ENCODE assay signal across 8 mouse cellular contexts in the genomic region with DNA sequence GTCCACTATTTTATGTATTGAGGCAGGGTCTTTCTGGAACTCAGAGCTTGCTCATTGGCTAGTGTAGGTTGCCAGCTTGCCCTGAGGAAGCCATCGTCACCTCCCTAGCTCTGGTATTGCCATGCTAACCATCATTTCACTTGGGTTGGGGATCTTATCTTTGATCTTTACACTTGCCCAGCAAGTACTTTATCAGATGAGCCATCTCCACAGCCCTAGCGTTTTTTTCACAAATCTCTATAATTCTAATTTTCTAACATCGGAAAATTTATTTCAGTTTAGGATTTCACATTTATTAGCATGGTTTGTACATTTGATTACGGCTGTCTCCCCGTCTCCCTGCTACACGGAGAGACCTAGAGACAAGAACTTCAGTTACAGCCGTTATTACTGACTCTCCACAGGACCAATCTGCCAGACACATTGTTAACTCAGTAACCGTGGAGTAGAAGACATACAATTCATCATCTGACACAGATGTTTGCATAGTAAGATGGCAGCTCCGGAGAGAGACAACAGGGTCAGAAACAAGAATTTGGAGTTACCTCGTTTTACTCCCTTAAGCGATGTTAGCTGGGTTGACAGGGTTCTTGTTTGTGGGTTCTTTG. TPM values are rescaled to one million over a fixed set of nuclear protein-coding genes. Genes with fewer than 3 reads are reported as not detected.
DNase-seq lines count a peak whose midpoint lies in the region; ATAC-seq and TF ChIP-seq lines count a peak whose summit lies in the region.

No protein-coding gene starts in this region.

- H3K4me2 ChIP-seq in liver, embryonic 14.5 days (ENCODE audit: low read depth), result peak overlapping the region; percentile 96

- DNase-seq in embryo, embryonic 10 days (ENCODE audit: low spot score), result peak; percentile 42
- DNase-seq in embryo, embryonic 9.5 days (ENCODE audit: extremely low spot score), result no peak
- peak; percentile 17 for DNase-seq in 3T3-L1 (ENCODE audit: low read depth, low spot score)
- DNase-seq in forebrain, embryonic 10.5 days (ENCODE audit: extremely low spot score, low spot score), result no peak
- DNase-seq in liver, embryonic 14.5 days (ENCODE audit: low read depth in 3 of 3, low spot score in 3 of 3), result no peak
- DNase-seq in natural killer cell, adult 2 months (ENCODE audit: low spot score in 2 of 2), result no peak
- no peak for DNase-seq in left cerebral cortex, postnatal 4 days
- no peak for DNase-seq in left cerebral cortex, adult 11 months (ENCODE audit: low spot score)

- peak; percentile 30; the same call in 1 of the 2 replicates for ATAC-seq in liver, embryonic 14.5 days (ENCODE audit: insufficient read depth)

- peaks cover 21% of the 10 kb centered on the region for H3K4me1 ChIP-seq in forebrain, embryonic 10.5 days
- peaks cover 12 to 16% of the 10 kb centered on the region in 2 experiments for H3K4me1 ChIP-seq in liver, embryonic 14.5 days (replicated peaks; ENCODE audit: control insufficient read depth in 2 of 2, insufficient read depth in 2 of 2, low read length in 1 of 2)

- intact Hi-C loops in left cerebral cortex, postnatal 4 days (cut with DNase I), result no loop called here

- H3K9me3 ChIP-seq in forebrain, embryonic 10.5 days, result no peaks in the 10 kb centered on the region
- no peaks in the 10 kb centered on the region for H3K9me3 ChIP-seq in liver, embryonic 14.5 days (ENCODE audit: control insufficient read depth, low read length)

- peak overlapping the region; percentile 87 for H3K9ac ChIP-seq in liver, embryonic 14.5 days (replicated peaks)

- peak overlapping the region; percentile 89 for H3K4me3 ChIP-seq in forebrain, embryonic 10.5 days
- H3K4me3 ChIP-seq in liver, embryonic 14.5 days (ENCODE audit: insufficient read depth in 1 of 2, low read depth in 2 of 2, low read length in 2 of 2), result peak overlapping the region; percentile 80 to 99

- TF ChIP-seq CTCF in liver, embryonic 14.5 days (IDR thresholded peaks at IDR 0.05; ENCODE audit: low read depth), result no peak

- H3K27me3 ChIP-seq in forebrain, embryonic 10.5 days (ENCODE audit: poor library complexity, severe bottlenecking), result peaks cover 25% of the 10 kb centered on the region
- no peaks in the 10 kb centered on the region for H3K27me3 ChIP-seq in liver, embryonic 14.5 days (ENCODE audit: control insufficient read depth, insufficient read depth, low read length)

- 25% methylated on average over 11 of the region's 11 CpGs for WGBS in forebrain, embryonic 10.5 days
- WGBS in liver, embryonic 14.5 days (ENCODE audit: insufficient replicate concordance), result 7% methylated on average over 11 of the region's 11 CpGs

- peak overlapping the region; percentile 90 for H3K27ac ChIP-seq in forebrain, embryonic 10.5 days
- peak overlapping the region; percentile 84 for H3K27ac ChIP-seq in liver, embryonic 14.5 days

- no peaks in the 10 kb centered on the region for H3K36me3 ChIP-seq in forebrain, embryonic 10.5 days (replicated peaks)
- H3K36me3 ChIP-seq in liver, embryonic 14.5 days (replicated peaks; ENCODE audit: control insufficient read depth, insufficient read depth, low read depth), result no peaks in the 10 kb centered on the region

- TF ChIP-seq EP300 in liver, embryonic 14.5 days (IDR thresholded peaks at IDR 0.05; ENCODE audit: low read depth), result no peak

RNA-seq across cellular contexts. Expression of a gene that starts 6.5 kb away (rescaled TPM):
- polyA plus RNA-seq in forebrain, embryonic 10.5 days (2016; fragmentation: Nextera tagmentation; extraction: Ambion mirVana), result 15.9 and 17.4 TPM in 2 replicates
- 14.5 and 17.7 TPM in 2 replicates for polyA plus RNA-seq in liver, embryonic 14.5 days (2012; rRNA removed)
- polyA plus RNA-seq in liver, embryonic 14.5 days (2014; fragmentation: Nextera tagmentation; extraction: Ambion mirVana), result 7.4 and 8.4 TPM in 2 replicates
- total RNA-seq in left cerebral cortex, postnatal 4 days (2021), result 10 to 100 TPM; 46.1 to 51.1 TPM

RNA-seq across cellular contexts. Expression of a gene that starts 24.0 kb away (rescaled TPM):
- 7.9 and 8.6 TPM in 2 replicates for polyA plus RNA-seq in forebrain, embryonic 10.5 days (2016; fragmentation: Nextera tagmentation; extraction: Ambion mirVana)
- 2.3 and 2.5 TPM in 2 replicates for polyA plus RNA-seq in liver, embryonic 14.5 days (2012; rRNA removed)
- 1.5 and 1.9 TPM in 2 replicates for polyA plus RNA-seq in liver, embryonic 14.5 days (2014; fragmentation: Nextera tagmentation; extraction: Ambion mirVana)
- 10 to 100 TPM; 80.4 to 86.7 TPM for total RNA-seq in left cerebral cortex, postnatal 4 days (2021)

RNA-seq across cellular contexts. Expression of a gene that starts 38.1 kb away (rescaled TPM):
- 56.3 and 57.6 TPM in 2 replicates for polyA plus RNA-seq in forebrain, embryonic 10.5 days (2016; fragmentation: Nextera tagmentation; extraction: Ambion mirVana)
- 11.2 and 15.1 TPM in 2 replicates for polyA plus RNA-seq in liver, embryonic 14.5 days (2012; rRNA removed)
- 9.3 and 11.8 TPM in 2 replicates for polyA plus RNA-seq in liver, embryonic 14.5 days (2014; fragmentation: Nextera tagmentation; extraction: Ambion mirVana)
- total RNA-seq in left cerebral cortex, postnatal 4 days (2021), result 10 to 100 TPM; 48.2 to 51.1 TPM

RNA-seq across cellular contexts. Expression of a gene that starts 39.1 kb away (rescaled TPM):
- polyA plus RNA-seq in forebrain, embryonic 10.5 days (2016; fragmentation: Nextera tagmentation; extraction: Ambion mirVana), result 44.4 and 47.5 TPM in 2 replicates
- 8.4 and 10.0 TPM in 2 replicates for polyA plus RNA-seq in liver, embryonic 14.5 days (2012; rRNA removed)
- 11.6 and 13.4 TPM in 2 replicates for polyA plus RNA-seq in liver, embryonic 14.5 days (2014; fragmentation: Nextera tagmentation; extraction: Ambion mirVana)
- 10 to 100 TPM; 32.7 to 38.4 TPM for total RNA-seq in left cerebral cortex, postnatal 4 days (2021)

RNA-seq across cellular contexts. Expression of a gene that starts 42.5 kb away (rescaled TPM):
- 15.0 and 16.3 TPM in 2 replicates for polyA plus RNA-seq in forebrain, embryonic 10.5 days (2016; fragmentation: Nextera tagmentation; extraction: Ambion mirVana)
- polyA plus RNA-seq in liver, embryonic 14.5 days (2012; rRNA removed), result 20.1 and 20.4 TPM in 2 replicates
- 16.6 and 23.1 TPM in 2 replicates for polyA plus RNA-seq in liver, embryonic 14.5 days (2014; fragmentation: Nextera tagmentation; extraction: Ambion mirVana)
- total RNA-seq in left cerebral cortex, postnatal 4 days (2021), result 10 to 100 TPM; 17.5 to 19.0 TPM

Comparison
In these comparisons a context has a peak if more than half of its experiments do, and no peak if none do; other contexts are left out.
1. DNase-seq: peak in embryo, embryonic 10 days (single experiment) and 3T3-L1 (single experiment); none in embryo, embryonic 9.5 days (single experiment), forebrain, embryonic 10.5 days (single experiment), liver, embryonic 14.5 days (0 of 3), natural killer cell, adult 2 months (0 of 2), left cerebral cortex, postnatal 4 days (single experiment) and left cerebral cortex, adult 11 months (single experiment).